Mouse (Mus musculus) embryonic fibroblast, embryonic 13.5 days (primary cell): Measurements from ENCODE around the gene Tead2. TPM values are rescaled to one million over a fixed set of nuclear protein-coding genes. Genes with fewer than 3 reads are reported as not detected.
"Not testable (repeated sequence)": the region's sequence is repeated elsewhere in the genome, so short reads cannot be mapped to it uniquely, and the experiment has no call there.

ENCODE experiments used
- H3K27ac ChIP-seq: 2 replicates; pipeline ENCODE4 v1.5.1; 2012; ENCODE audit warnings: low read length, control low read depth, inconsistent platforms; ENCODE audit not compliant: insufficient read depth
- H3K4me1 ChIP-seq: 2 replicates; pipeline ENCODE4 v1.6.1; 2011; ENCODE audit warnings: low read length; ENCODE audit not compliant: control insufficient read depth, insufficient read depth
- H3K4me3 ChIP-seq: 2 replicates; pipeline ENCODE4 v1.5.1; 2011; ENCODE audit warnings: mild to moderate bottlenecking, control low read depth, low read length; ENCODE audit not compliant: insufficient read depth
- CTCF ChIP-seq: IDR thresholded peaks from 2 replicates; pipeline ENCODE4 v1.5.1; 2011; ENCODE audit warnings: mild to moderate bottlenecking, control low read depth, low read length, moderate library complexity, borderline replicate concordance; ENCODE audit not compliant: insufficient read depth
- POLR2A ChIP-seq: IDR thresholded peaks from 2 replicates; pipeline ENCODE4 v1.6.1; 2011; ENCODE audit warnings: low read depth, mild to moderate bottlenecking, control low read depth, low read length, moderate library complexity
- polyA plus RNA-seq: library from polyadenylated mRNA; stranded (reverse); fragments of >200 nt; gene quantifications from 2 replicates; pipeline ENCODE4 v1.2.4, GENCODE M21; 2011; ENCODE audit warnings: low read depth; ENCODE audit not compliant: missing spikeins, insufficient read length

The Tead2 gene
- polyA plus RNA-seq, 1 experiment = 94.3 TPM

DNA sequence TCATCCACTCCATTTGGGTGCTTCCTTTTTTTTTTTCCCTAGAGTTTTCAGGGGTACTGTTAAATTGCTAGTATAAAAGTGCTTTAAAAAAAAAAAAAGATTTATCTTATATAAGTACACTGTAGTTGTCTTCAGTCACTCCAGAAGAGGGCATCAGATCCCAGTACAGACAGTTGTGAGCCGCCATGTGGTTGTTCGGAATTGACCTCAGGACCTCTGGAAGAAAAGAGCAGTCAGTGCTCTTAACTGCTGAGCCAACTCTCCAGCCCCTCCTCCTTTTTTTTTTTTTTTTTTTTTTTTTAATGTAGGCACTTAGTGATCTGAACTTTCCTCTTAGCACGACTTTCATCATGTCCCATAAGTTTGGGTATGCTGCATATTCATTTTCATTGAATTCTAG, 32.1 kb downstream of the Tead2 start:
- H3K27ac ChIP-seq = no peak overlapping the region
- no peak overlapping the region for H3K4me3 ChIP-seq
- no peaks in the 10 kb centered on the region for H3K4me1 ChIP-seq
- TF ChIP-seq POLR2A = no peak

- H3K4me3 ChIP-seq = no peak overlapping the region
- no peak overlapping the region for H3K27ac ChIP-seq
- TF ChIP-seq POLR2A = no peak
- no peak for TF ChIP-seq CTCF
- no peaks in the 10 kb centered on the region for H3K4me1 ChIP-seq
These were observed 38.3 kb downstream of the Tead2 start for GRCm38 (mm10) chr7:45253806-45254205.

DNA sequence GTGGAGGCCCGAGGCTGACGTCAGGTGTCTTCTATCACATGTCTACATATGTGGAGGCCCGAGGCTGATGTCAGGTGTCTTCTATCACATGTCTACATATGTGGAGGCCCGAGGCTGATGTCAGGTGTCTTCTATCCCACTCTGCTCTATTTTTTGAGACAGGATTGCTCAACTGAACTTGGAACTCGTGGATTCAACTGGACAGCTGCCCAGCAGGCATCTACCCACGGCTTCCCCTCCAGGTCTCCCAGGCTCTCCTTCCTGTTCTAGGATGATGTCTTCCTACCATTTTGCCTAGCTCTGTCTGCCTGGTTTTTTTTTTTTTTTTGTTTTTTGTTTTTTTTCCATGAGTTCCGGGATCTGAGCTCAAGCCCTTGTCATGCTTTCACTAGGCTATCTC, 40.3 kb downstream of the Tead2 start:
- not testable (repeated sequence) for H3K4me3 ChIP-seq, H3K27ac ChIP-seq, H3K4me1 ChIP-seq

DNA sequence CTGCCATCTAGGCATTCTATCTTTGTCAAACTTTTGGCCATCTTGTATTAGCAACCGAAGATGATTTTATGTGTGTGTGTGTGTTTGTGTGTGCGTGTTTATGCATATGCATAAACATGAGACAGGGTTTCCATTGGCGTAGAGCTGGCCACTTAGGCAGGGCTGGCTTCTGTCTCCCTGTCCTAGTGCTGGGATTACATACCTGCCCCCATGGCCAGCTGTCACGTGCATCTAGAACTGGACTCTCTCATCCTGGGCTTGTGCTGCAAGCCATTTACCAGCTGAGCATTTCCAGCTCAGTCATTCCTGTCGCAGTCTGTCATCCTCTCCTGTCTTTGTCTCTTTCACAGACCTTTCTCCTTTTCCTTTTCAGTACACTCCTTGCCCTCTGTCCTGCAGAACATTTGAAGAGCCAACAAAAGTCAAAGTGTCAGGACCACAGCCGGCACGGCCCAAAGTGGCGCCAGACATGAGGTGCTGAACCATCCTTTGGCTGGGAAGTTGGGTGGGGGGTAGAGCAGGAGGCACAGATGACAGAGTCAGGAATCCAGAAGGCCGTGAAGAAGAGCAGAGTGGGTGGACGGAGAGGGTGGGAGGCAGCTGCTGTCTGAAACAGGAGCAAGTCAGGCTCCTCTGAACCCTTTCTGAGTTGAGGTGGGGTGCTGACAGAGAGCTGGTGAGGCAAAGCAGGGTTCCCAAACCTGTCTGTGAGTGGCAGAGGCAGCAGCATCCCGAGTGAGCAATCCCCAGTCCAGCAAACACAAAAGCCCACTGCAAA, 41.7 kb downstream of the Tead2 start:
- H3K27ac ChIP-seq = no peak overlapping the region
- no peak overlapping the region for H3K4me3 ChIP-seq
- H3K4me1 ChIP-seq = no peaks in the 10 kb centered on the region
- no peak for TF ChIP-seq CTCF
- TF ChIP-seq POLR2A = no peak

DNA sequence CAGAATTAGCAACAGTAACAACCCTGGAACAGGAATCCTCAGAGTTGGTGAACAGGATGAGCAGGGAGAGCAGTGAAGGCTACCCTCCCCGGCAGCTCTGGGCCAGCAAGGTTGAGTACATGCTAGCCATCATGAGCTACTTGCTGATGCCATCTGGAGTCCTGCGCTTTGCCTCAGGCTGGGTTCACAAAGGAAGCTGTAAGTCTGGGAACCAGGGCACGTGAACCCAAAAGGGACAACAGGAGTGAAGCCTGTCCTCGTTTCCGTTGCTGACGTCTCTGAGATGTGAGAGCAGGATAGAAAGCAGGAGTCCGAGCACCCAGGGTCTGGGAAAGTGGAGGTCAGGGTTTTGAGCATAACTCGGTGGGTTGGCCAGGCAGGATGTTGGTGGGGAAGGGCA, 43.7 kb downstream of the Tead2 start:
- no peak overlapping the region for H3K4me3 ChIP-seq
- H3K27ac ChIP-seq = no peak overlapping the region
- TF ChIP-seq POLR2A (no peak), CTCF (no peak)
- H3K4me1 ChIP-seq = no peaks in the 10 kb centered on the region

GRCm38 (mm10) chr7:45262266-45262665, 46.7 kb downstream of the Tead2 start:
- Histone ChIP-seq H3K4me3 (no peak overlapping the region), H3K27ac (no peak overlapping the region), H3K4me1 (no peaks in the 10 kb centered on the region)
- TF ChIP-seq CTCF (no peak), POLR2A (no peak)

DNA sequence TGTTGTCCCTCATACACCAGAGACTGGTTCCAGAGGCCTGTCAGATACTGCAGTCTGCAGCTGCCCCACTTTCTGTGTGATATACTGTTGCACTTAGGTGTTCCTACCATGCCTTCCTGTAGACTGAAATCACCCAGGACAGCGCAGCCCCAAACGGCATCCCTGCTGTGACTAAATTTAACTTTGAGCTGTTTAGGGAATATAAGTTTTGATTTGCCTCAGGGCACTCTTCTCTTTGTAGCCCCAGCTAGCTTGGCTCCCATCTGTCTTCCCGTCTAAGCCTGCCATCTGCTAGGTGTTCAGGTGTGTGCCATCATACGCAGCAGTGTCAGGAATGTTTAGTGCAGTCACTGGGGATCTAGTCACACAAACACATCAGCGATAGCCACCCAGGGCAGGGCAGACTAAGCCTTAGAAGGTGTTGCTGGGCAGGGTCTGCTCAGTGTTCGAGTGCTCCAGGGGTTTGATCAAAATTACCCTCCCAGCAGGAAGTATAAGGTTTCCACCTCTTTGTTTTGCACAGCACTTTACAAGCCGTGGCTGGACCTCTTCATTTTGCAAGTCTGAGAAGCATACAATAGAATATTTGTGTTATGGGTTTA, 47.6 kb downstream of the Tead2 start:
- TF ChIP-seq CTCF (no peak), POLR2A (no peak)
- Histone ChIP-seq H3K4me3 (no peak overlapping the region), H3K4me1 (no peaks in the 10 kb centered on the region), H3K27ac (no peak overlapping the region)

DNA sequence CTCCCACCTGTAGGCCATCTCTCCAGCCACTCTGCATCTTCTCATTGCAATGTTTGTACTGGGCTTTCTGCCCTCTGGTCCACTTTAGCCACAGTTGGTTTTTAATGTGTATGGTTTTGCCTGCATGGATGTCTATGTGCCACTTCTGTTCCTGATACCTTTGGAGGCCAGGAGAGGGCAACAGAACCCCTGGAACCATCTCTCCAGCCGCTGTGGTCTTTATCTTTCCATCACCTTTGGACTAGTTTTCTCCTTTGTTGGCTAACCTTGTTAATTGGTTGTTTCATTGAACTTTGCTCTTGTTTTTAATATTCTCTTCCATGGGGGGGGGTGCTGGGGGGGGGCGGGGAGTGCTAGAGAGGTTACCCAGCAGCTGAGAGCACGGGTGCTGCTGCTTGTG, 48.8 kb downstream of the Tead2 start:
- TF ChIP-seq CTCF (no peak), POLR2A (no peak)
- Histone ChIP-seq H3K4me3 (no peak overlapping the region), H3K27ac (no peak overlapping the region), H3K4me1 (no peaks in the 10 kb centered on the region)

DNA sequence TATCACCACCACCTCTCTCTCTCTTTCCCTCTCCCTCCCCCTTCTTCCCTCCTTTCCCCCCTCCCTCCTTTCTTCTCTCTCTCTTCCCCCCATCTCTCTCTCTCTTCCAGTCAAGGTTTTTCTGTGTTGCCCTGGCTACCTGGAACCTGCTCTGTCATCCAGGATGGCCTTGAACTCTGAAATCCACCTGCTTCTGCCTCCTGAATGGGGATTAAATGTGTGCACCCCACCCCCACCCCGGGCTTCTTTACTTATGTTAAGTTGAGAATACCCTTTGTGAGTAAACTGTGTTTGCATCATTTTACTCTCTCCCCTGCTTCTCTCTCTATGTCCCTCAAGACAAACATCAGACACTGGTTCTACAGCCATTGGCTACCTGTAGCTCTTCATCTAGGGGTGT, 50.0 kb downstream of the Tead2 start:
- Histone ChIP-seq H3K27ac (no peak overlapping the region), H3K4me3 (no peak overlapping the region)
- TF ChIP-seq CTCF (no peak), POLR2A (no peak)

GRCm38 (mm10) chr7:45272786-45273412, 57.3 kb downstream of the Tead2 start:
- no peak for TF ChIP-seq POLR2A
- TF ChIP-seq CTCF = no peak
- no peaks in the 10 kb centered on the region for H3K4me1 ChIP-seq
- H3K27ac ChIP-seq = no peak overlapping the region
- no peak overlapping the region for H3K4me3 ChIP-seq

More for the DNA sequence above, 50.0 kb downstream of the Tead2 start:
- H3K4me1 ChIP-seq = no peaks in the 10 kb centered on the region

DNA sequence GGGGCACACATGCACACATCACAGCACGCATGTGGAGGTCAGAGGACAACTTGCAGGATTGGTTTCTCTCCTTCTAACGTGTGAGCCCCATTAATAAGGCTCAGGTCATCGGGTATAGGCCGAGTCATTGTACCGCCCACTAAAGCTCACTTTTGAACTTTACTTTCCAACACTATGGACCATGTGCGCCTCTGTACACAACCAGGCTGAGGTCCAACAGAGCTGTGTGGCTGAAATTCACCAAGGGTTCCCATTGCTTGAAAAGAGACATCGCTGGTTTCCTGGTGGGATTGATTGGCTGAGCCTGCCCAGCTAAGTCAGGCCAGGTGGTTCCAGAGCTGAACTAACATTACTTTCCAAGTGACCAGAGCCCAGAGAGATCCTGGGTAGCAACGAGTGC, 58.1 kb downstream of the Tead2 start:
- TF ChIP-seq CTCF (no peak), POLR2A (no peak)
- no peak overlapping the region for H3K27ac ChIP-seq
- H3K4me3 ChIP-seq = no peak overlapping the region
- no peaks in the 10 kb centered on the region for H3K4me1 ChIP-seq
